Mouse (Mus musculus) forebrain, embryonic 12.5 days (tissue): ENCODE measurements around the gene Pdyn. TPM values are rescaled to one million over a fixed set of nuclear protein-coding genes. Genes with fewer than 3 reads are reported as not detected.

ENCODE experiments used
- ATAC-seq: fragments of 200-750 bp; cut with Nextera tagmentation; 2 replicates; pipeline ENCODE4 v1.8.0; 2017; ENCODE audit warnings: moderate TSS enrichment; ENCODE audit not compliant: low FRiP score
- H3K27ac ChIP-seq: fragments of 300-500 bp; sonication (generic); 2 replicates; pipeline ENCODE4 v1.5.1; 2016; ENCODE audit warnings: mild to moderate bottlenecking
- H3K27me3 ChIP-seq: fragments of 300-500 bp; sonication (generic); 2 replicates; pipeline ENCODE4 v1.6.1; 2016; ENCODE audit warnings: mild to moderate bottlenecking
- H3K36me3 ChIP-seq: fragments of 300-500 bp; sonication (generic); replicated peaks from 2 replicates; pipeline ENCODE4 v1.6.1; 2016; ENCODE audit warnings: mild to moderate bottlenecking
- H3K4me1 ChIP-seq: fragments of 300-500 bp; sonication (generic); 2 replicates; pipeline ENCODE4 v1.6.1; 2016
- H3K4me2 ChIP-seq: fragments of 300-500 bp; sonication (generic); 2 replicates; pipeline ENCODE4 v1.6.1; 2016; ENCODE audit warnings: mild to moderate bottlenecking, moderate library complexity
- H3K4me3 ChIP-seq: fragments of 300-500 bp; sonication (generic); replicated peaks from 2 replicates; pipeline ENCODE4 v1.5.1; 2016; ENCODE audit warnings: mild to moderate bottlenecking
- H3K9ac ChIP-seq: fragments of 300-500 bp; sonication (generic); 2 replicates; pipeline ENCODE4 v1.6.1; 2016; ENCODE audit warnings: mild to moderate bottlenecking
- H3K9me3 ChIP-seq: fragments of 300-500 bp; sonication (generic); 2 replicates; pipeline ENCODE4 v1.6.1; 2016
- WGBS: fragments of 180-500 bp; shearing (Covaris S2); methylation state at CpG from one replicate; pipeline ENCODE4 v1.1.7; 2016; 5-methylcytosine and 5-hydroxymethylcytosine counted together
- polyA plus RNA-seq: library from polyadenylated mRNA; unstranded; fragments of >200 nt; fragmentation: Nextera tagmentation; extraction: Ambion mirVana; gene quantifications from 2 replicates; pipeline ENCODE4 v1.2.1, GENCODE M21; 2016

The Pdyn gene
- polyA plus RNA-seq, 1 experiment from 2014 or later: 0.80 TPM

DNA sequence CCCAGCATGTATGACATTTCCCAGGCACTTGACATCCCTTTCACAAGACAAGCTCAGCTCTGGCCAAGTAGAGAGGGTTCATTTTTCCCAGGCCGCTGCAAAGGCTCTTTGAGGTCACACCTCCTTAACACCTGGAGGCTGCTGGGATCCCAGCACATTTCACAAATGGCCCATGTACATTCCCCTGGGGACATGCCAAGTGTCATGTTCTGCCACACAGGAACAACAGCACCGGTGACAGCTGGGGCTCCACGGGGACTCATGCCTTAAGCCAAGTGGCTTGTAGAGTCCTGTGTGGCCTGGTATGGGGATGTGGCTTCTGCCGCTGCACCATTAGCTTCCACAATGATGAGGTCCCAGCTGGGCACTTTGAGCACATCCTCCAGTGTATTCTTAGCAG is 47.0 kb downstream of the Pdyn start:
- H3K36me3 ChIP-seq: no peaks in the 10 kb centered on the region
- H3K9ac ChIP-seq: no peak overlapping the region
- WGBS: 81% methylated on average over 4 of the region's 4 CpGs
- 0 out of 2 replicates have a peak, but pooled peaks cover 6% of the 10 kb centered on the region for H3K4me1 ChIP-seq
- H3K4me2 ChIP-seq: no peak overlapping the region
- H3K27ac ChIP-seq: no peak overlapping the region
- no peak for ATAC-seq
- H3K27me3 ChIP-seq: no peaks in the 10 kb centered on the region
- H3K4me3 ChIP-seq: no peak overlapping the region
- no peaks in the 10 kb centered on the region for H3K9me3 ChIP-seq

Other genes starting within 250 kb of the Pdyn start
- gene F830045P16Rik, start 163.2 kb downstream of the Pdyn start, polyA plus RNA-seq: not detected in 2 replicates
- gene Sirpa, start 107.0 kb downstream of the Pdyn start, polyA plus RNA-seq: 18.2 and 20.0 TPM in 2 replicates
- 16.3 and 17.7 TPM in 2 replicates for gene Stk35, start 100.7 kb upstream of the Pdyn start, polyA plus RNA-seq